Mouse (Mus musculus): ENCODE measurements around the gene Tbcd. TPM values are rescaled to one million over a fixed set of nuclear protein-coding genes. Genes with fewer than 3 reads are reported as not detected.

Gene Tbcd
- polyA plus RNA-seq, 1 experiment from 2014 or later = 30.2 TPM

DNA sequence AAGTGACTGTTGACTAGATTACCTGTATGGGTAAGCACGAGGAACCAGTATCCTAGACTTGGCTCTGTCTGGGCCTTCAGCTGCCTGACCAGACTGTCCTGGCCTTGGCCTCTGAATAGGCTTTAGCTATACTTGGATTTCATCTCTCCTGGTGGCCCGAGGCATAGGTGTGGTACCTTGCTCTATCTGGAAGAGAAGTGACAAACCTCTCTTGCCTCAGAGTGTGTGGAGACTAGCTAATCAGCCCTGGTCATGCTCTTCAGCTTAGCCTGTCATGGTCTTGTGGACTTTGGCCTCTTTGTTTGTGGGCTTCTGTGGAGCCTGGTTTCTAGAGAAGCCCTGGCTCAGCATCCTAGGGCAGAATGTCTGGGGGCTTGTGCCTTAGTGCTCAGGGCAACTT lies 29.4 kb downstream of the Tbcd start:
- Histone ChIP-seq H3K9ac (no peak overlapping the region), H3K36me3 (peaks cover 61% of the 10 kb centered on the region), H3K4me2 (no peak overlapping the region), H3K4me3 (no peak overlapping the region), H3K27me3 (replicated peaks) (no peaks in the 10 kb centered on the region), H3K27ac (no peak overlapping the region), H3K4me1 (peaks cover 12% of the 10 kb centered on the region), H3K9me3 (replicated peaks) (no peaks in the 10 kb centered on the region)
- 0 out of 2 replicates have a peak, but pooled peaks have one; percentile 16 for ATAC-seq
- WGBS (ENCODE audit: insufficient replicate concordance) = 82% methylated on average over 2 of the region's 2 CpGs

DNA sequence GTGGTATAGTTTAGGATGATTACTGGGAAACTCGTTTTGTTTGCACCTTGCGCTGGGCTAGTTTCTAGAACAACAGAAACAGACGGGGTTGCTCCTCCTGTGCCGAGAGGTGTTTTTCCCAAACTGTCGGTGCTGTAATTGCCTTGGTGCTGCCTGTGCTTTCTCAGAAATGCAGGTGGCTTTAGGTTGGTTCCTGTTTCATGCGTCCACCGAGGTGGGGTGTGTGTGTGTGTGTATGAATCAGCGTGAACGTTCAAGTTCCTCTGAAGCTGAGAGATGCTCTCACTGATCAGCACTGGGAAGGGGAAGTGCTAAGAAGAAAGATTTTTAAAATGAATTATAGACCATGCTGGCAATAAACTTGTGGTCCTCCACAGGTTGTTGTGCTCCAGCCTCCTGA lies 34.1 kb downstream of the Tbcd start:
- Histone ChIP-seq H3K27me3 (replicated peaks) (no peaks in the 10 kb centered on the region), H3K4me3 (no peak overlapping the region), H3K9me3 (replicated peaks) (no peaks in the 10 kb centered on the region), H3K4me2 (no peak overlapping the region), H3K4me1 (peaks cover 11% of the 10 kb centered on the region; the same call in 1 of the 2 replicates), H3K9ac (no peak overlapping the region), H3K27ac (no peak overlapping the region), H3K36me3 (peaks cover 27% of the 10 kb centered on the region)
- 61% methylated on average over 9 of the region's 9 CpGs for WGBS (ENCODE audit: insufficient replicate concordance)
- ATAC-seq = no peak

DNA sequence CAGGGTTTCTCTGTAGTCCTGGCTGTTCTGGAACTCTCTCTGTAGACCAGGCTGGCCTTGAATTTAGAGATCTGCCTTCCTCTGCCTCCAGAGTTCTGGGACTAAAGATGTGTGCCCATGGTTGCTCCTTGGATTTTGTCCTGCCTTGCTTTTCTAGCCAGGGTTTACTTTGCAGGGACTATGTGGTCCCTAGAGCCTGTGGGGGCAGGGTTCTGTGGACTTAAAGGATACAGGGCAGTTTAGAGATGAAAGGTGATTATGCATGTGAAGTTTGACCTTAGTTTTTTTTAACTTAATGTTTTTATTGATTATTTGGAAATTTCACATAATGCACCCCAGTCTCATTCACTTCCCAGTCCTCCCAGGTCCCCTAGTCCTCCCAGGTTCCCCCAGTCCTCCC lies 38.9 kb downstream of the Tbcd start:
- Histone ChIP-seq H3K27ac (no peak overlapping the region), H3K4me2 (no peak overlapping the region)
- no peak for ATAC-seq

DNA sequence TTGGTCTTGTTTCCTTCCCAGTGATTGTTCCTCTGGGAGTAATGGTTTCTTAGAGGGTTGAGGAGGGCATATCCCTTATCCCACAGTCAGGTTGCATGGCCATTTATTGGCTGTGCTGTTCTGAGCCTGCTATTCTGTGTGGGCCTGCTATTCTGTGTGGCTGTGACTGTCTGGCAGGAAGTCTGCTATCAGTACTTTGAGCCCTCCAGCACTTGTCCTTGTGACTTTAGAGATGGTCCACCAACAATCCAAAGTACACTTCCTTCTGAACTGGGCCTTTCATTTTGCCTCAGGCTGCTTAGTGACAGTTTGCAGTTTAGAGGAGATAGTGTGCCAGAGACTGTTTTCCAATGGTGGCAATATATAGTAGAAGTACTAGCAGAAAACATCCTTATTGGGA lies 48.8 kb downstream of the Tbcd start:
- Histone ChIP-seq H3K9me3 (replicated peaks) (no peaks in the 10 kb centered on the region), H3K4me2 (no peak overlapping the region), H3K4me3 (no peak overlapping the region), H3K9ac (no peak overlapping the region), H3K27ac (no peak overlapping the region), H3K36me3 (peaks cover 83% of the 10 kb centered on the region), H3K27me3 (replicated peaks) (no peaks in the 10 kb centered on the region), H3K4me1 (peaks cover 15% of the 10 kb centered on the region; the same call in 1 of the 2 replicates)
- no peak for ATAC-seq

More for the DNA sequence above, 38.9 kb downstream of the Tbcd start:
- Histone ChIP-seq H3K9ac (no peak overlapping the region), H3K27me3 (replicated peaks) (no peaks in the 10 kb centered on the region), H3K4me1 (0 out of 2 replicates have a peak, but pooled peaks cover 3% of the 10 kb centered on the region), H3K36me3 (peaks cover 35% of the 10 kb centered on the region), H3K4me3 (no peak overlapping the region), H3K9me3 (replicated peaks) (no peaks in the 10 kb centered on the region)

DNA sequence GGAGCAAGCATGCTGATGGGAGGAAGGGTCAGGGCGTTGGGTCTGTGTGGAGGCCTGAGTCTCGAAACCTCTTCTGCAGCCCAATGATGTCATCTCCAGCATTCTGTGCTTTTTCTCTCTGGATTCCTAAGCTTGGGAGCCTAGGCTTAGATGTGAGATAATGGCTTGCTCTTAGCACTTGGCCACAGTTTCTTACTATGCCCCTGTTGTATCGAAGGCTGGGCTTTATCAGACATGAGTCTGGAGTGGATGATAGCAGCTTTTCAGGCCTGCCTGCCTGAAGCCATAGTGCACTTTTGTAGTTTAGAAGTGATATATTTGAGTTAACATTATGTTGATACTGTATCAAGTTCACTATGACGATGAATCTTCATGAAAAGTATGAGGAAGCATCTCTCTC lies 49.8 kb downstream of the Tbcd start:
- no peak overlapping the region for H3K9ac ChIP-seq
- H3K4me1 ChIP-seq = peaks cover 15% of the 10 kb centered on the region; the same call in 1 of the 2 replicates
- H3K27me3 ChIP-seq (replicated peaks) = no peaks in the 10 kb centered on the region
- no peak overlapping the region for H3K4me3 ChIP-seq
- WGBS (ENCODE audit: insufficient replicate concordance) = 64% methylated on average over 4 of the region's 4 CpGs
- no peaks in the 10 kb centered on the region for H3K9me3 ChIP-seq (replicated peaks)
- H3K27ac ChIP-seq = no peak overlapping the region
- peaks cover 85% of the 10 kb centered on the region for H3K36me3 ChIP-seq
- ATAC-seq = no peak
- no peak overlapping the region for H3K4me2 ChIP-seq

DNA sequence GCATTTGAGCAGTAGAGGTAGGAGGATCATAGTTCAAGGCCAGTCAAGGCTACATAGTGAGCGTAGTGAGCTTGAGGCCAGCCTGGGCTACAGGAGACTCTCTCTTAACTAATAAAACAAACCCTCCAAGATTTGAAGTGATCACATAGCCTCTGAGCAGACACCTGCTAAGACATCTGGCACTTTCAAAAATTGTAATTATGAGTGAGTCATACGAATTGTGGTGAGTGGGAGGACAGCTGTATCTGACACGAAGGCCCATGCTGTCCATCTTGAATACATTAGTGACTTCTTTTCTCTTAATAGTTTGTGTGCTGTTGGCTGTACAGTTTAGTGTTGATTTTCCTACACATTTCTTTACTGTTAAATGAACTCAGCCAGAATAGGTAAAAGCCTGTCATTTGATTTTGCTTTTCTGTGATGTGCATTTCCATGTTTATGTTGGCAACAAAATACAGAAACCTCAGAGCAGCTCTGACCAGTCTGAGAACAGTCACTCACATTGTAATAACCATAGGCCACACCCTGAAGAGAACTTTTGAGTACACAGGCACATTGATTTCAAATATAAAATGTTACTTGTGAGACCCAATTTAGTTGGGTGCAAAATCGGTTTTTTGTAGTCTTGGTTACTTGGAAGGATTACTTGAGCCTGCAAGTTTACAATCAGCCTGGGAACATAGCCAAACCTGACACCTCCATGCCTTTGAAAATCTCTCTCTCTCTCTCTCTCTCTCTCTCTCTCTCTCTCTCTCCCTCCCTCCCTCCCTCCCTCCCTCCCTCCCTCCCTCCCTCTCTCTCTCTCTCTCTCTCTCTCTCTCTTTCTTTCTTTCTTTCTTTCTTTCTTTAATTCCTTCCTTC lies 50.5 kb downstream of the Tbcd start:
- peaks cover 78% of the 10 kb centered on the region for H3K36me3 ChIP-seq
- no peak for ATAC-seq
- WGBS (ENCODE audit: insufficient replicate concordance) = 67% methylated on average over 4 of the region's 4 CpGs
- H3K9ac ChIP-seq = no peak overlapping the region
- no peak overlapping the region for H3K27ac ChIP-seq
- H3K4me2 ChIP-seq = no peak overlapping the region
- H3K4me1 ChIP-seq = peaks cover 15% of the 10 kb centered on the region; the same call in 1 of the 2 replicates
- no peak overlapping the region for H3K4me3 ChIP-seq
- H3K27me3 ChIP-seq (replicated peaks) = no peaks in the 10 kb centered on the region
- no peaks in the 10 kb centered on the region for H3K9me3 ChIP-seq (replicated peaks)

DNA sequence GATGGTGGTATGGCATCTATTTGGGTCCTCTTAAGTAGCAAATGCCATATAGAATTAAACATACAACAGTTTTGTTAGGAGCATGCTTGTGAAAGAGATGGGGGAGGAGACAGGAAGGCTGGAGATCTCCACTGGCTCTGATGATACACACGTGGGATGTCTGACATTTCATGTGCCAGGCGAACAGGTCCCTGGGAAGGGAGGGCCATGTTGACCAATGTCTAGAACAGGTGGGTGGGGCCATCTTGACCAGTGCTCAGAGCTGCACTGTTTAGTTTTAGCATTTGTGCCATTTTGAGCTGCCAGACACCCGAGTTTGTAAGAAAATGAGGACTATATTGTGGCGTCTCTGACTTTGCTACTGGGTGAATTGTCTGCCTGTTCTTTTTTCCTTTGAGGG lies 56.7 kb downstream of the Tbcd start:
- no peak overlapping the region for H3K27ac ChIP-seq
- no peaks in the 10 kb centered on the region for H3K27me3 ChIP-seq (replicated peaks)
- no peaks in the 10 kb centered on the region; the same call in 1 of the 2 replicates for H3K4me1 ChIP-seq
- no peak overlapping the region for H3K4me2 ChIP-seq
- no peak overlapping the region for H3K9ac ChIP-seq
- H3K4me3 ChIP-seq = no peak overlapping the region
- ATAC-seq = no peak
- H3K9me3 ChIP-seq (replicated peaks) = no peaks in the 10 kb centered on the region
- WGBS (ENCODE audit: insufficient replicate concordance) = 74% methylated on average over 4 of the region's 4 CpGs
- peaks cover 30% of the 10 kb centered on the region for H3K36me3 ChIP-seq

DNA sequence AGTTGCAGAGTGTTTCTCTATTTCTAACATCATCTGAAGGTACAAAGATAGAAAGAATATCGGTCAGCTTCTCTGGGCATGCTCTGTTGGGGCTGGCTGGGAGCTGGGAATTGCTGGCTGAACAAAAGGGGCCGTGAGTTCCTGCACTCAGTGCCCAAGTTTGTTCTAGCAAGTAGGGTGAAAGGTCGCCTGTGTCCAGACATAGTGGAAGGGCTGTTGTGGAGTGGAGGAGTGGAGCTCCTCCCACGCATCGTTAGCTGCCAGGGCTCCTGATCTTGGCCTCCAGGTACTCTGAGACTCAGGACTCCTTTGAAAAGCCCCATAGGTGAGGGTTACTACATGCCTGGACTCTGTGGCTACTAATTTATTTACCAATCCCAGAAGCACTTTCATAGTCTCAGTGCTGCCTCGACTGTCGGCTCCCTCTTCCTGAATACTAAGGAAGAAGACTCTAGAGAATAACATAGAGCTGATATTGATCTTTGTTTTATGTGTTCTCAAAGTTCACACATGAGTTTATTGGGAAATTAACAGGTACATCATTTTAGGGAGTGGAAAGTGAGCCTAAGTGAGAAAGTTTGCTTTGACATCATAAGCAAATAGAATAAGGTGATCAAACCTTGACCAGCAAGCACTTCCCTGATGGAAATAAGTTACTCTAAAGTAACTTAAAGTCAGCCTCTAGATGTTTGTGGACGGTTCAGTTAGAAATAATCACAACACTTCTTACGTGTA lies 58.9 kb downstream of the Tbcd start:
- H3K4me1 ChIP-seq = no peaks in the 10 kb centered on the region; the same call in 1 of the 2 replicates
- no peak overlapping the region for H3K4me3 ChIP-seq
- H3K36me3 ChIP-seq = peaks cover 14% of the 10 kb centered on the region
- no peaks in the 10 kb centered on the region for H3K27me3 ChIP-seq (replicated peaks)
- ATAC-seq = no peak
- no peak overlapping the region for H3K9ac ChIP-seq
- no peak overlapping the region for H3K27ac ChIP-seq
- no peak overlapping the region for H3K4me2 ChIP-seq
- whole genome bisulfite sequencing (ENCODE audit: insufficient replicate concordance) = 74% methylated on average over 9 of the region's 9 CpGs
- H3K9me3 ChIP-seq (replicated peaks) = no peaks in the 10 kb centered on the region

DNA sequence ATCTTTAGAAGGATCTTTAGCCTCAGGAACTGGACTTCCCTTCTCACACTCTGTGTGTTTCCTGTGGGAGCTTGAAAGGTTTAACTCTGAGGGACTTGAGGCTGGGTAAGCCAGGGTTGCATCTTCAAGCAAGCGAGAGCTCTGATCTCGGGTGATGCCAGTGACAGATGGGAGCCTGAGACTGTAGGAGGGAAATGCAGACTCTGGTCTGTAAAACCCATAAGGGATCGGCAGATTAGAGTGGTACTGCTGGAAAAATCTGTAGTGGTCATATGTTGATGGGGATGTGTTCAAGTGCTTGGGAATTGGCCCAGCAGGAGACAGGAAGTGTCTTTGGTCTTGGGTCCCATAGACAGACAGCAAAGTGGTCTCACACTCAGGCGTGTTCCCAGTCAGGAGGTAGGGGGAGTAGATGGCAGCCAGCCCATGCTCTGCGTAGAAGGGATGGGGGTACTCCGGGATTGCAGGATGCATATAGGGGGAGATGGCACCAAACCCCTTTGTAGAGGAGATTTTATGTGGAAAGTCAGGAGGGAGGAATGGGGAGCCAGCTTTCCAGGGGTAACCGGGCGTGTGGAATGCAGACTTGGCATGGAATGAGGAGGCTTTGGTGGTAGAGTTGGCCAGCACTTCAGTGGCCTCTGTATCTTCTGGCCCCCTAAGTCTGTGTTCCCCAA lies 61.3 kb downstream of the Tbcd start:
- H3K9ac ChIP-seq = no peak overlapping the region
- peaks cover 5% of the 10 kb centered on the region; the same call in 1 of the 2 replicates for H3K36me3 ChIP-seq
- no peak overlapping the region for H3K4me3 ChIP-seq
- H3K27me3 ChIP-seq (replicated peaks) = no peaks in the 10 kb centered on the region
- WGBS (ENCODE audit: insufficient replicate concordance) = 85% methylated on average over 8 of the region's 8 CpGs
- H3K4me1 ChIP-seq = no peaks in the 10 kb centered on the region; the same call in 1 of the 2 replicates
- no peak overlapping the region for H3K4me2 ChIP-seq
- ATAC-seq = no peak
- no peak overlapping the region for H3K27ac ChIP-seq
- no peaks in the 10 kb centered on the region for H3K9me3 ChIP-seq (replicated peaks)

DNA sequence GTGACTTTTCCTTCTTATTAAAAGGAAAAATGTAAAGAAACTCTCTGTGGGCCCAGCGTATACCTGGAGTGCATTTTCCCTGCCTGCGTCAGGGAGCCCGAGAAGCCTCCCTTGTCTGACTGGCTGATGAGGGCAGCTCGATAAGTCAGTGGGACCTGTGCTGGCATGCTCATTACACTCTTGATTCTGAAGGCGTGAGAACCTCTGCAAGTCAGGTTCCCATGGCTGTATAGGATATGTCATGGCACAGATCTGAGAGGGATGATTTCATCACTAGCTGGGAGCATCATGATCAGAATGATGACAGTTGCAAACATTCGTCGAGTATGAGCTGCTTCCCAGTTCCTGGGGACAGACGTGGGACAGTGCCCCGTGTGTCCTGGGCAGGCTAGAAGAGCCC lies 64.2 kb downstream of the Tbcd start:
- WGBS (ENCODE audit: insufficient replicate concordance) = 85% methylated on average over 9 of the region's 9 CpGs
- H3K4me3 ChIP-seq = no peak overlapping the region
- peaks cover 5% of the 10 kb centered on the region; the same call in 1 of the 2 replicates for H3K36me3 ChIP-seq
- no peak overlapping the region for H3K4me2 ChIP-seq
- H3K9ac ChIP-seq = no peak overlapping the region
- no peaks in the 10 kb centered on the region for H3K27me3 ChIP-seq (replicated peaks)
- no peak for ATAC-seq
- H3K4me1 ChIP-seq = peaks cover 13% of the 10 kb centered on the region
- no peaks in the 10 kb centered on the region for H3K9me3 ChIP-seq (replicated peaks)
- H3K27ac ChIP-seq = no peak overlapping the region

DNA sequence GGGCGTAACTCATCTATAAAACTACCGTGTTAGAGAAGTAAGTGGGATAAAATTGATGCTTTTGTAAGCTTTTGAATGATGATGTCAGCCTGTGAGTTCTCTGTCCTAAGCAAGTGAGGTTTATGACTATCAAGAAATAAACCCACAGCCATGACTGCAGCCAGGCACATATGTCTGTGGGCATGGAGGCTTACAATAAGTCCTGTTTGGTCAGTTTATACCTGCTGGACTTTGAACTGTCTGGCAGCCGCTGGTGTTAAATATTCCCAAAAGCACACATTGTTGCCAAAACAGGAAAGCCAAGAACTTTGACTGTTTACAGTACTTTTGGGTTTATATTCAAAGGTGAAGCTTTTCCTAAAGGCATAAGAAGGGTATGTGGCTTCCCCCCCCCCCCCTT lies 65.2 kb downstream of the Tbcd start:
- Histone ChIP-seq H3K9ac (no peak overlapping the region), H3K4me2 (no peak overlapping the region), H3K4me1 (peaks cover 19% of the 10 kb centered on the region), H3K4me3 (no peak overlapping the region), H3K27ac (no peak overlapping the region), H3K9me3 (replicated peaks) (no peaks in the 10 kb centered on the region), H3K27me3 (replicated peaks) (no peaks in the 10 kb centered on the region), H3K36me3 (peaks cover 5% of the 10 kb centered on the region; the same call in 1 of the 2 replicates)
- no peak for ATAC-seq
- 86% methylated on average over 3 of the region's 3 CpGs for WGBS (ENCODE audit: insufficient replicate concordance)

Data from liver, embryonic 12.5 days (tissue).